Comparison of ENCODE assay signal across 11 mouse cellular contexts in genomic region chr9:62347201-62347600, GRCm38 (mm10). TPM values are rescaled to one million over a fixed set of nuclear protein-coding genes. Genes with fewer than 3 reads are reported as not detected.
A peak's percentile ranks its signal among the peaks of the same experiment; 100 is the strongest.
DNase-seq lines count a peak whose midpoint lies in the region; ATAC-seq and TF ChIP-seq lines count a peak whose summit lies in the region.
"Had no signal": no experiment of that assay in that cellular context is flagged by ENCODE, and none has a peak within 500 bp of the region (broad histone marks: within the 10 kb centered on the region; RNA-seq: fewer than 3 reads in every experiment).

No protein-coding gene starts in this region.

- no peaks in the 10 kb centered on the region for H3K9me3 ChIP-seq in intestine, embryonic 16.5 days (ENCODE audit: control insufficient read depth, low read length)
- H3K9me3 ChIP-seq in intestine, postnatal 0 days (ENCODE audit: control insufficient read depth): no peaks in the 10 kb centered on the region
- H3K9me3 ChIP-seq in neural tube, embryonic 13.5 days: no peaks in the 10 kb centered on the region
- H3K9me3 ChIP-seq in neural tube, embryonic 15.5 days (replicated peaks): no peaks in the 10 kb centered on the region
- H3K9me3 ChIP-seq: intestine, embryonic 15.5 days had no signal

- 0 out of 2 replicates have a peak overlapping the region, but pooled peaks have one; percentile 10 for H3K9ac ChIP-seq in intestine, embryonic 16.5 days (ENCODE audit: low read depth, low read length)
- H3K9ac ChIP-seq in intestine, postnatal 0 days (ENCODE audit: low read depth, low read length): no peak overlapping the region
- H3K9ac ChIP-seq in neural tube, embryonic 13.5 days: 0 out of 2 replicates have a peak overlapping the region, but pooled peaks have one; percentile 9
- H3K9ac ChIP-seq in neural tube, embryonic 15.5 days (replicated peaks): no peak overlapping the region
- H3K9ac ChIP-seq: intestine, embryonic 15.5 days had no signal

- WGBS in intestine, embryonic 16.5 days: 80% methylated on average over 5 of the region's 5 CpGs
- 74% methylated on average over 5 of the region's 5 CpGs for WGBS in intestine, postnatal 0 days
- WGBS in neural tube, embryonic 13.5 days: 73% methylated on average over 5 of the region's 5 CpGs
- WGBS in neural tube, embryonic 15.5 days: 73% methylated on average over 5 of the region's 5 CpGs

- no peak overlapping the region for H3K4me2 ChIP-seq in intestine, embryonic 16.5 days (ENCODE audit: low read depth, low read length)
- no peak overlapping the region for H3K4me2 ChIP-seq in intestine, postnatal 0 days (replicated peaks; ENCODE audit: low read depth)
- peak overlapping the region; percentile 4; the same call in 1 of the 2 replicates for H3K4me2 ChIP-seq in neural tube, embryonic 13.5 days
- H3K4me2 ChIP-seq in neural tube, embryonic 15.5 days: no peak overlapping the region
- H3K4me2 ChIP-seq: intestine, embryonic 15.5 days had no signal

- peaks cover 57% of the 10 kb centered on the region for H3K4me1 ChIP-seq in intestine, embryonic 16.5 days (ENCODE audit: control insufficient read depth, insufficient read depth, low read length)
- peaks cover 7% of the 10 kb centered on the region; the same call in 1 of the 2 replicates for H3K4me1 ChIP-seq in intestine, postnatal 0 days (replicated peaks; ENCODE audit: control insufficient read depth, insufficient read depth, low read length)
- peaks cover 73% of the 10 kb centered on the region for H3K4me1 ChIP-seq in neural tube, embryonic 13.5 days (replicated peaks)
- H3K4me1 ChIP-seq in neural tube, embryonic 15.5 days: peaks cover 44% of the 10 kb centered on the region

- no peaks in the 10 kb centered on the region for H3K36me3 ChIP-seq in intestine, embryonic 16.5 days (ENCODE audit: control insufficient read depth, insufficient read depth, low read length)
- H3K36me3 ChIP-seq in intestine, postnatal 0 days (ENCODE audit: control insufficient read depth, insufficient read depth): no peaks in the 10 kb centered on the region
- H3K36me3 ChIP-seq in neural tube, embryonic 13.5 days: no peaks in the 10 kb centered on the region
- H3K36me3 ChIP-seq in neural tube, embryonic 15.5 days: no peaks in the 10 kb centered on the region
- H3K36me3 ChIP-seq: intestine, embryonic 15.5 days had no signal

- DNase-seq in cerebellum, adult 9-11 months: peak; percentile 38
- no peak for DNase-seq in cerebellum, postnatal 4 days (ENCODE audit: low spot score in 2 of 2)
- DNase-seq in gastrocnemius, postnatal 25 days: no peak
- DNase-seq: lung, adult 18-20 months; midbrain, embryonic 14.5 days had no signal

- ATAC-seq in intestine, embryonic 16.5 days: no peak
- no peak for ATAC-seq in intestine, postnatal 0 days
- no peak for ATAC-seq in neural tube, embryonic 13.5 days (ENCODE audit: low read depth)
- no peak for ATAC-seq in neural tube, embryonic 15.5 days (ENCODE audit: low FRiP score)
- ATAC-seq in granulocyte monocyte progenitor cell, adult 5-6 weeks (replicated peaks; ENCODE audit: poor library complexity, severe bottlenecking): no peak
- ATAC-seq: intestine, embryonic 15.5 days had no signal

- no peak for TF ChIP-seq CTCF in intestine, postnatal 0 days (IDR thresholded peaks at IDR 0.05; ENCODE audit: low read depth)

- no peak overlapping the region for H3K4me3 ChIP-seq in intestine, embryonic 16.5 days (ENCODE audit: low read length)
- no peak overlapping the region for H3K4me3 ChIP-seq in intestine, postnatal 0 days (ENCODE audit: low read depth, low read length)
- no peak overlapping the region for H3K4me3 ChIP-seq in neural tube, embryonic 13.5 days
- H3K4me3 ChIP-seq in neural tube, embryonic 15.5 days (replicated peaks): no peak overlapping the region
- H3K4me3 ChIP-seq: intestine, embryonic 15.5 days had no signal

- H3K27ac ChIP-seq in intestine, embryonic 16.5 days (ENCODE audit: low read length): no peak overlapping the region
- H3K27ac ChIP-seq in intestine, postnatal 0 days (ENCODE audit: low read depth, low read length): no peak overlapping the region; the same call in 1 of the 2 replicates
- no peak overlapping the region for H3K27ac ChIP-seq in neural tube, embryonic 13.5 days (replicated peaks)
- H3K27ac ChIP-seq in neural tube, embryonic 15.5 days (replicated peaks): no peak overlapping the region
- H3K27ac ChIP-seq: intestine, embryonic 15.5 days had no signal

- H3K27me3 ChIP-seq in intestine, embryonic 16.5 days (replicated peaks; ENCODE audit: control insufficient read depth, insufficient read depth, low read length): no peaks in the 10 kb centered on the region
- H3K27me3 ChIP-seq in intestine, postnatal 0 days (replicated peaks; ENCODE audit: control insufficient read depth, insufficient read depth, low read length): no peaks in the 10 kb centered on the region
- H3K27me3 ChIP-seq in neural tube, embryonic 13.5 days: no peaks in the 10 kb centered on the region
- H3K27me3 ChIP-seq in neural tube, embryonic 15.5 days (replicated peaks): no peaks in the 10 kb centered on the region
- H3K27me3 ChIP-seq: intestine, embryonic 15.5 days had no signal

RNA-seq across cellular contexts. Expression of gene Anp32a, which starts 6.1 kb away (rescaled TPM):
- 146 and 206 TPM in 2 replicates for polyA plus RNA-seq in intestine, embryonic 16.5 days (2015; fragmentation: Nextera tagmentation; extraction: Ambion mirVana)
- 53.6 and 57.4 TPM in 2 replicates for polyA plus RNA-seq in intestine, postnatal 0 days (2015; fragmentation: Nextera tagmentation; extraction: Ambion mirVana)
- polyA plus RNA-seq in neural tube, embryonic 13.5 days (2015; fragmentation: Nextera tagmentation; extraction: Ambion mirVana): 128 and 130 TPM in 2 replicates
- 131 and 170 TPM in 2 replicates for polyA plus RNA-seq in neural tube, embryonic 15.5 days (2015; fragmentation: Nextera tagmentation; extraction: Ambion mirVana)
- 212 and 423 TPM in 2 replicates for total RNA-seq in granulocyte monocyte progenitor cell, adult 5-6 weeks (2014; fragmentation: Nextera tagmentation)
- 721 and 833 TPM in 2 replicates for total RNA-seq in granulocyte monocyte progenitor cell, adult 5-6 weeks (2017)
- 10 to 100 TPM; 59.4 to 67.3 TPM for total RNA-seq in gastrocnemius, postnatal 25 days (2021)

Comparison
In these comparisons a context has a peak if more than half of its experiments do, and no peak if none do; other contexts are left out.
1. H3K9ac ChIP-seq: peak in intestine, embryonic 16.5 days (single experiment) and neural tube, embryonic 13.5 days (single experiment); none in intestine, postnatal 0 days (single experiment) and neural tube, embryonic 15.5 days (single experiment).